Mouse (Mus musculus): ENCODE data around the gene Psme3. TPM values are rescaled to one million over a fixed set of nuclear protein-coding genes. Genes with fewer than 3 reads are reported as not detected.

Gene Psme3
- polyA plus RNA-seq, 1 experiment: 161 TPM

GRCm38 (mm10) chr11:101283805-101284204 is 32.2 kb upstream of the Psme3 start:
- H3K4me1 ChIP-seq (ENCODE audit: control insufficient read depth, insufficient read depth, low read length): no peaks in the 10 kb centered on the region
- H3K9me3 ChIP-seq (replicated peaks; ENCODE audit: control insufficient read depth, insufficient read depth, low read length, poor library complexity, severe bottlenecking): no peaks in the 10 kb centered on the region
- H3K36me3 ChIP-seq (ENCODE audit: control insufficient read depth, insufficient read depth, low read length, poor library complexity, severe bottlenecking): peaks cover 18% of the 10 kb centered on the region; the same call in 1 of the 2 replicates
- TF ChIP-seq EP300 (IDR thresholded peaks at IDR 0.05; ENCODE audit: insufficient read depth, low read depth, low read length) (no peak), CTCF (IDR thresholded peaks at IDR 0.05; ENCODE audit: low read depth, low read length) (no peak), POLR2A (IDR thresholded peaks at IDR 0.05; ENCODE audit: insufficient read depth, low read length) (no peak)
- H3K27me3 ChIP-seq (ENCODE audit: control insufficient read depth, insufficient read depth, low read length, poor library complexity, severe bottlenecking): no peaks in the 10 kb centered on the region
- no peak overlapping the region for H3K27ac ChIP-seq (ENCODE audit: insufficient read depth, low read length)
- H3K4me3 ChIP-seq (ENCODE audit: low read depth, low read length): no peak overlapping the region
- H3K9ac ChIP-seq (ENCODE audit: low read depth, poor library complexity, severe bottlenecking): no peak overlapping the region

- no peaks in the 10 kb centered on the region for H3K9me3 ChIP-seq (replicated peaks; ENCODE audit: control insufficient read depth, insufficient read depth, low read length, poor library complexity, severe bottlenecking)
- no peaks in the 10 kb centered on the region for H3K4me1 ChIP-seq (ENCODE audit: control insufficient read depth, insufficient read depth, low read length)
- H3K4me3 ChIP-seq (ENCODE audit: low read depth, low read length): no peak overlapping the region
- no peaks in the 10 kb centered on the region for H3K27me3 ChIP-seq (ENCODE audit: control insufficient read depth, insufficient read depth, low read length, poor library complexity, severe bottlenecking)
- no peak overlapping the region for H3K27ac ChIP-seq (ENCODE audit: insufficient read depth, low read length)
- H3K36me3 ChIP-seq (ENCODE audit: control insufficient read depth, insufficient read depth, low read length, poor library complexity, severe bottlenecking): peaks cover 42% of the 10 kb centered on the region
- no peak overlapping the region for H3K9ac ChIP-seq (ENCODE audit: low read depth, poor library complexity, severe bottlenecking)
- TF ChIP-seq POLR2A (IDR thresholded peaks at IDR 0.05; ENCODE audit: insufficient read depth, low read length): no peak
- no peak for TF ChIP-seq EP300 (IDR thresholded peaks at IDR 0.05; ENCODE audit: insufficient read depth, low read depth, low read length)
- no peak for TF ChIP-seq CTCF (IDR thresholded peaks at IDR 0.05; ENCODE audit: low read depth, low read length)
Measured at GRCm38 (mm10) chr11:101287306-101287705, 28.7 kb upstream of the Psme3 start.

GRCm38 (mm10) chr11:101291231-101291630 is 24.8 kb upstream of the Psme3 start:
- Histone ChIP-seq H3K9me3 (replicated peaks; ENCODE audit: control insufficient read depth, insufficient read depth, low read length, poor library complexity, severe bottlenecking) (no peaks in the 10 kb centered on the region), H3K4me1 (ENCODE audit: control insufficient read depth, insufficient read depth, low read length) (no peaks in the 10 kb centered on the region), H3K4me3 (ENCODE audit: low read depth, low read length) (no peak overlapping the region), H3K9ac (ENCODE audit: low read depth, poor library complexity, severe bottlenecking) (no peak overlapping the region), H3K27ac (ENCODE audit: insufficient read depth, low read length) (no peak overlapping the region), H3K27me3 (ENCODE audit: control insufficient read depth, insufficient read depth, low read length, poor library complexity, severe bottlenecking) (no peaks in the 10 kb centered on the region), H3K36me3 (ENCODE audit: control insufficient read depth, insufficient read depth, low read length, poor library complexity, severe bottlenecking) (peaks cover 58% of the 10 kb centered on the region)
- no peak for TF ChIP-seq POLR2A (IDR thresholded peaks at IDR 0.05; ENCODE audit: insufficient read depth, low read length)
- TF ChIP-seq EP300 (IDR thresholded peaks at IDR 0.05; ENCODE audit: insufficient read depth, low read depth, low read length): no peak
- TF ChIP-seq CTCF (IDR thresholded peaks at IDR 0.05; ENCODE audit: low read depth, low read length): no peak

- Histone ChIP-seq H3K9me3 (replicated peaks; ENCODE audit: control insufficient read depth, insufficient read depth, low read length, poor library complexity, severe bottlenecking) (no peaks in the 10 kb centered on the region), H3K36me3 (ENCODE audit: control insufficient read depth, insufficient read depth, low read length, poor library complexity, severe bottlenecking) (peaks cover 51% of the 10 kb centered on the region), H3K4me1 (ENCODE audit: control insufficient read depth, insufficient read depth, low read length) (no peaks in the 10 kb centered on the region), H3K27ac (ENCODE audit: insufficient read depth, low read length) (no peak overlapping the region), H3K27me3 (ENCODE audit: control insufficient read depth, insufficient read depth, low read length, poor library complexity, severe bottlenecking) (no peaks in the 10 kb centered on the region), H3K9ac (ENCODE audit: low read depth, poor library complexity, severe bottlenecking) (no peak overlapping the region), H3K4me3 (ENCODE audit: low read depth, low read length) (no peak overlapping the region)
- TF ChIP-seq POLR2A (IDR thresholded peaks at IDR 0.05; ENCODE audit: insufficient read depth, low read length) (no peak), EP300 (IDR thresholded peaks at IDR 0.05; ENCODE audit: insufficient read depth, low read depth, low read length) (no peak), CTCF (IDR thresholded peaks at IDR 0.05; ENCODE audit: low read depth, low read length) (no peak)
Measured at GRCm38 (mm10) chr11:101295191-101295590, 20.8 kb upstream of the Psme3 start.

GRCm38 (mm10) chr11:101300881-101301280 is 15.1 kb upstream of the Psme3 start:
- H3K9me3 ChIP-seq (replicated peaks; ENCODE audit: control insufficient read depth, insufficient read depth, low read length, poor library complexity, severe bottlenecking): no peaks in the 10 kb centered on the region
- H3K27me3 ChIP-seq (ENCODE audit: control insufficient read depth, insufficient read depth, low read length, poor library complexity, severe bottlenecking): no peaks in the 10 kb centered on the region
- peak; percentile 58 for TF ChIP-seq CTCF (IDR thresholded peaks at IDR 0.05; ENCODE audit: low read depth, low read length)
- TF ChIP-seq POLR2A (IDR thresholded peaks at IDR 0.05; ENCODE audit: insufficient read depth, low read length): no peak
- peaks cover 15% of the 10 kb centered on the region for H3K36me3 ChIP-seq (ENCODE audit: control insufficient read depth, insufficient read depth, low read length, poor library complexity, severe bottlenecking)
- peak overlapping the region; percentile 83 for H3K9ac ChIP-seq (ENCODE audit: low read depth, poor library complexity, severe bottlenecking)
- H3K27ac ChIP-seq (ENCODE audit: insufficient read depth, low read length): no peak overlapping the region
- H3K4me3 ChIP-seq (ENCODE audit: low read depth, low read length): peak overlapping the region; percentile 79
- H3K4me1 ChIP-seq (ENCODE audit: control insufficient read depth, insufficient read depth, low read length): peaks cover 1% of the 10 kb centered on the region

- Histone ChIP-seq H3K36me3 (ENCODE audit: control insufficient read depth, insufficient read depth, low read length, poor library complexity, severe bottlenecking) (peaks cover 12% of the 10 kb centered on the region; the same call in 1 of the 2 replicates), H3K9ac (ENCODE audit: low read depth, poor library complexity, severe bottlenecking) (peak overlapping the region; percentile 83), H3K4me3 (ENCODE audit: low read depth, low read length) (peak overlapping the region; percentile 79), H3K27ac (ENCODE audit: insufficient read depth, low read length) (no peak overlapping the region), H3K4me1 (ENCODE audit: control insufficient read depth, insufficient read depth, low read length) (peaks cover 1% of the 10 kb centered on the region), H3K9me3 (replicated peaks; ENCODE audit: control insufficient read depth, insufficient read depth, low read length, poor library complexity, severe bottlenecking) (no peaks in the 10 kb centered on the region), H3K27me3 (ENCODE audit: control insufficient read depth, insufficient read depth, low read length, poor library complexity, severe bottlenecking) (no peaks in the 10 kb centered on the region)
- TF ChIP-seq EP300 (IDR thresholded peaks at IDR 0.05; ENCODE audit: insufficient read depth, low read depth, low read length): no peak
- no peak for TF ChIP-seq CTCF (IDR thresholded peaks at IDR 0.05; ENCODE audit: low read depth, low read length)
- TF ChIP-seq POLR2A (IDR thresholded peaks at IDR 0.05; ENCODE audit: insufficient read depth, low read length): no peak
Measured at GRCm38 (mm10) chr11:101301299-101302003, 14.6 kb upstream of the Psme3 start.

All from ES-Bruce4 (cell line).